Mouse (Mus musculus): ENCODE measurements around the gene Olfr641. TPM values are rescaled to one million over a fixed set of nuclear protein-coding genes. Genes with fewer than 3 reads are reported as not detected.

Gene Olfr641
- polyA plus RNA-seq (2012; rRNA removed): not detected in 2 replicates

GRCm38 (mm10) chr7:104035145-104035544 lies at the start of gene Olfr641:
Gene Olfr641, plus strand, starts transcription at chr7:104035445.
- WGBS: 71% methylated on average over 1 of the region's 1 CpGs
- Histone ChIP-seq H3K4me1 (ENCODE audit: control insufficient read depth, insufficient read depth, insufficient read length) (no peaks in the 10 kb centered on the region), H3K4me3 (ENCODE audit: extremely low read depth, insufficient read depth, insufficient read length) (no peak within 1 kb of the TSS), H3K27ac (ENCODE audit: insufficient read depth, low read length) (no peak within 1 kb of the TSS), H3K27me3 (ENCODE audit: control insufficient read depth, insufficient read depth, low read length) (no peaks in the 10 kb centered on the region), H3K36me3 (ENCODE audit: control insufficient read depth, insufficient read depth, low read length) (no peaks in the 10 kb centered on the region)
- no peak for TF ChIP-seq CTCF (IDR thresholded peaks at IDR 0.05; ENCODE audit: extremely low read depth, insufficient read depth, insufficient read length, insufficient replicate concordance)
- no peak for TF ChIP-seq POLR2A (IDR thresholded peaks at IDR 0.05; ENCODE audit: low read depth, low read length)
- no peak for DNase-seq (ENCODE audit: low read depth in 1 of 2, low spot score in 2 of 2)

GRCm38 (mm10) chr7:103998446-103998845 lies 36.8 kb upstream of the Olfr641 start, which contains the start of gene Olfr638:
Gene Olfr638, plus strand, starts transcription at chr7:103998746.
- no peak for TF ChIP-seq CTCF (IDR thresholded peaks at IDR 0.05; ENCODE audit: extremely low read depth, insufficient read depth, insufficient read length, insufficient replicate concordance)
- TF ChIP-seq POLR2A (IDR thresholded peaks at IDR 0.05; ENCODE audit: low read depth, low read length): no peak
- no peak within 1 kb of the TSS for H3K4me3 ChIP-seq (ENCODE audit: extremely low read depth, insufficient read depth, insufficient read length)
- no peaks in the 10 kb centered on the region for H3K4me1 ChIP-seq (ENCODE audit: control insufficient read depth, insufficient read depth, insufficient read length)
- no peak for DNase-seq (ENCODE audit: low read depth in 1 of 2, low spot score in 2 of 2)
- no peaks in the 10 kb centered on the region for H3K36me3 ChIP-seq (ENCODE audit: control insufficient read depth, insufficient read depth, low read length)
- H3K27me3 ChIP-seq (ENCODE audit: control insufficient read depth, insufficient read depth, low read length): no peaks in the 10 kb centered on the region
- H3K27ac ChIP-seq (ENCODE audit: insufficient read depth, low read length): no peak within 1 kb of the TSS

- H3K27me3 ChIP-seq (ENCODE audit: control insufficient read depth, insufficient read depth, low read length): no peaks in the 10 kb centered on the region
- DNase-seq (ENCODE audit: low read depth in 1 of 2, low spot score in 2 of 2): no peak
- H3K36me3 ChIP-seq (ENCODE audit: control insufficient read depth, insufficient read depth, low read length): no peaks in the 10 kb centered on the region
- no peak overlapping the region for H3K4me3 ChIP-seq (ENCODE audit: extremely low read depth, insufficient read depth, insufficient read length)
- no peak for TF ChIP-seq POLR2A (IDR thresholded peaks at IDR 0.05; ENCODE audit: low read depth, low read length)
- no peak for TF ChIP-seq CTCF (IDR thresholded peaks at IDR 0.05; ENCODE audit: extremely low read depth, insufficient read depth, insufficient read length, insufficient replicate concordance)
- H3K27ac ChIP-seq (ENCODE audit: insufficient read depth, low read length): no peak overlapping the region
- no peaks in the 10 kb centered on the region for H3K4me1 ChIP-seq (ENCODE audit: control insufficient read depth, insufficient read depth, insufficient read length)
Measured at GRCm38 (mm10) chr7:103999124-103999523, 36.1 kb upstream of the Olfr641 start.

- Histone ChIP-seq H3K27ac (ENCODE audit: insufficient read depth, low read length) (no peak within 1 kb of the TSS), H3K4me3 (ENCODE audit: extremely low read depth, insufficient read depth, insufficient read length) (no peak within 1 kb of the TSS), H3K4me1 (ENCODE audit: control insufficient read depth, insufficient read depth, insufficient read length) (no peaks in the 10 kb centered on the region), H3K36me3 (ENCODE audit: control insufficient read depth, insufficient read depth, low read length) (no peaks in the 10 kb centered on the region), H3K27me3 (ENCODE audit: control insufficient read depth, insufficient read depth, low read length) (no peaks in the 10 kb centered on the region)
- TF ChIP-seq POLR2A (IDR thresholded peaks at IDR 0.05; ENCODE audit: low read depth, low read length) (no peak), CTCF (IDR thresholded peaks at IDR 0.05; ENCODE audit: extremely low read depth, insufficient read depth, insufficient read length, insufficient replicate concordance) (no peak)
- no peak for DNase-seq (ENCODE audit: low read depth in 1 of 2, low spot score in 2 of 2)
Measured at GRCm38 (mm10) chr7:104017203-104017602, 18.0 kb upstream of the Olfr641 start, which contains the start of gene Olfr639. Gene Olfr639, minus strand, starts transcription at chr7:104017303.

- Histone ChIP-seq H3K4me1 (ENCODE audit: control insufficient read depth, insufficient read depth, insufficient read length) (no peaks in the 10 kb centered on the region), H3K27me3 (ENCODE audit: control insufficient read depth, insufficient read depth, low read length) (no peaks in the 10 kb centered on the region), H3K36me3 (ENCODE audit: control insufficient read depth, insufficient read depth, low read length) (no peaks in the 10 kb centered on the region), H3K27ac (ENCODE audit: insufficient read depth, low read length) (no peak overlapping the region), H3K4me3 (ENCODE audit: extremely low read depth, insufficient read depth, insufficient read length) (no peak overlapping the region)
- WGBS: 83% methylated on average over 1 of the region's 1 CpGs
- DNase-seq (ENCODE audit: low read depth in 1 of 2, low spot score in 2 of 2): no peak
- TF ChIP-seq CTCF (IDR thresholded peaks at IDR 0.05; ENCODE audit: extremely low read depth, insufficient read depth, insufficient read length, insufficient replicate concordance) (no peak), POLR2A (IDR thresholded peaks at IDR 0.05; ENCODE audit: low read depth, low read length) (no peak)
Measured at GRCm38 (mm10) chr7:104018953-104019352, 16.3 kb upstream of the Olfr641 start.

- Histone ChIP-seq H3K36me3 (ENCODE audit: control insufficient read depth, insufficient read depth, low read length) (no peaks in the 10 kb centered on the region), H3K4me3 (ENCODE audit: extremely low read depth, insufficient read depth, insufficient read length) (no peak overlapping the region), H3K4me1 (ENCODE audit: control insufficient read depth, insufficient read depth, insufficient read length) (no peaks in the 10 kb centered on the region), H3K27me3 (ENCODE audit: control insufficient read depth, insufficient read depth, low read length) (no peaks in the 10 kb centered on the region), H3K27ac (ENCODE audit: insufficient read depth, low read length) (no peak overlapping the region)
- no peak for DNase-seq (ENCODE audit: low read depth in 1 of 2, low spot score in 2 of 2)
- TF ChIP-seq CTCF (IDR thresholded peaks at IDR 0.05; ENCODE audit: extremely low read depth, insufficient read depth, insufficient read length, insufficient replicate concordance): no peak
- no peak for TF ChIP-seq POLR2A (IDR thresholded peaks at IDR 0.05; ENCODE audit: low read depth, low read length)
- WGBS: 90% methylated on average over 6 of the region's 6 CpGs
Measured at GRCm38 (mm10) chr7:104021651-104022050, 13.6 kb upstream of the Olfr641 start.

GRCm38 (mm10) chr7:104025473-104025872 lies 9.8 kb upstream of the Olfr641 start, which contains the start of gene Olfr640:
Gene Olfr640, minus strand, starts transcription at chr7:104025573.
- Histone ChIP-seq H3K27ac (ENCODE audit: insufficient read depth, low read length) (no peak within 1 kb of the TSS), H3K4me3 (ENCODE audit: extremely low read depth, insufficient read depth, insufficient read length) (no peak within 1 kb of the TSS), H3K36me3 (ENCODE audit: control insufficient read depth, insufficient read depth, low read length) (no peaks in the 10 kb centered on the region), H3K4me1 (ENCODE audit: control insufficient read depth, insufficient read depth, insufficient read length) (no peaks in the 10 kb centered on the region), H3K27me3 (ENCODE audit: control insufficient read depth, insufficient read depth, low read length) (no peaks in the 10 kb centered on the region)
- 84% methylated on average over 6 of the region's 6 CpGs for WGBS
- TF ChIP-seq CTCF (IDR thresholded peaks at IDR 0.05; ENCODE audit: extremely low read depth, insufficient read depth, insufficient read length, insufficient replicate concordance) (no peak), POLR2A (IDR thresholded peaks at IDR 0.05; ENCODE audit: low read depth, low read length) (no peak)
- DNase-seq (ENCODE audit: low read depth in 1 of 2, low spot score in 2 of 2): no peak

Data from spleen, adult 2 months (tissue).